Mouse (Mus musculus): ENCODE data around the gene Mtx2.

GRCm38 (mm10) chr2:74884357-74884756 lies 58.8 kb downstream of the Mtx2 start:
- no peak for TF ChIP-seq CTCF (IDR thresholded peaks at IDR 0.05; ENCODE audit: low read depth, low read length)
- no peak for TF ChIP-seq GATA1 (IDR thresholded peaks at IDR 0.05; ENCODE audit: borderline replicate concordance, low read length)
- TF ChIP-seq GATA2 (IDR thresholded peaks at IDR 0.05; ENCODE audit: borderline replicate concordance, low read depth, low read length): no peak
- TF ChIP-seq TAL1 (conservative IDR thresholded peaks at IDR 0.05; ENCODE audit: low read depth, low read length): no peak
- no peak for TF ChIP-seq POLR2AphosphoS5 (IDR thresholded peaks at IDR 0.05; ENCODE audit: insufficient replicate concordance, low read depth, low read length)

Data from G1E (cell line).